Mouse (Mus musculus) urinary bladder, postnatal 4 days (tissue): Measurements from ENCODE around the gene Mei1.

Experiments used
- DNase-seq, 2 experiments: peaks; one replicate each; pipeline ENCODE4 v3.0.0; 2021 to 2022; ENCODE audit warnings: low spot score in 2 of 2

The Mei1 gene

GRCm38 (mm10) chr15:82175091-82175490 is 105.3 kb downstream of the Mei1 start:
- DNase-seq = no peak
